Mouse (Mus musculus): Measurements from ENCODE around the gene B230104I21Rik. TPM values are rescaled to one million over a fixed set of nuclear protein-coding genes. Genes with fewer than 3 reads are reported as not detected.

Gene B230104I21Rik
- total and polyA plus RNA-seq, 3 experiments: not detected

GRCm38 (mm10) chr4:154355408-154355807 lies 19.5 kb downstream of the B230104I21Rik start:
- Histone ChIP-seq H3K4me1 (ENCODE audit: control insufficient read depth, insufficient read depth, low read length) (peaks cover 3% of the 10 kb centered on the region; the same call in 1 of the 2 replicates), H3K79me2 (replicated peaks; ENCODE audit: control insufficient read depth, insufficient read depth, low read length) (no peaks in the 10 kb centered on the region), H3K4me3 (no peak overlapping the region), H3K36me3 (ENCODE audit: control insufficient read depth, insufficient read depth, low read length) (no peaks in the 10 kb centered on the region; the same call in 1 of the 2 replicates), H3K27me3 (ENCODE audit: control insufficient read depth, insufficient read depth, low read length) (no peaks in the 10 kb centered on the region), H3K9ac (ENCODE audit: low read depth, low read length) (no peak overlapping the region), H3K27ac (no peak overlapping the region)
- TF ChIP-seq CTCF (IDR thresholded peaks at IDR 0.05): peak; percentile 41
- TF ChIP-seq POLR2A (IDR thresholded peaks at IDR 0.05; ENCODE audit: insufficient read depth, low read depth, low read length): no peak
- TF ChIP-seq EP300 (IDR thresholded peaks at IDR 0.05; ENCODE audit: insufficient read depth, low read depth, low read length): no peak
- 94% methylated on average over 5 of the region's 5 CpGs for WGBS
- intact Hi-C loops (cut with DNase I): loop anchor here (5.0 kb wide), 1 partner anchor 47 kb away; no protein-coding TSS in a partner anchor
- no peak for DNase-seq

GRCm38 (mm10) chr4:154358370-154358769 lies 22.4 kb downstream of the B230104I21Rik start:
- TF ChIP-seq EP300 (IDR thresholded peaks at IDR 0.05; ENCODE audit: insufficient read depth, low read depth, low read length): no peak
- TF ChIP-seq CTCF (IDR thresholded peaks at IDR 0.05): no peak
- TF ChIP-seq POLR2A (IDR thresholded peaks at IDR 0.05; ENCODE audit: insufficient read depth, low read depth, low read length): no peak
- intact Hi-C loops (cut with DNase I): loop anchor here (5.0 kb wide), 1 partner anchor 44 kb away; no protein-coding TSS in a partner anchor
- peak overlapping the region; percentile 47 for H3K27ac ChIP-seq
- H3K27me3 ChIP-seq (ENCODE audit: control insufficient read depth, insufficient read depth, low read length): no peaks in the 10 kb centered on the region
- no peak overlapping the region for H3K4me3 ChIP-seq
- 43% methylated on average over 5 of the region's 5 CpGs for WGBS
- peaks cover 3% of the 10 kb centered on the region; the same call in 1 of the 2 replicates for H3K4me1 ChIP-seq (ENCODE audit: control insufficient read depth, insufficient read depth, low read length)
- H3K79me2 ChIP-seq (replicated peaks; ENCODE audit: control insufficient read depth, insufficient read depth, low read length): no peaks in the 10 kb centered on the region
- H3K36me3 ChIP-seq (ENCODE audit: control insufficient read depth, insufficient read depth, low read length): no peaks in the 10 kb centered on the region; the same call in 1 of the 2 replicates
- DNase-seq: no peak
- H3K9ac ChIP-seq (ENCODE audit: low read depth, low read length): 0 out of 2 replicates have a peak overlapping the region, but pooled peaks have one; percentile 6

- peak in 1 of 2 experiments; percentile 37 for DNase-seq
- WGBS: 58% methylated on average over 11 of the region's 11 CpGs
- Histone ChIP-seq H3K9ac (ENCODE audit: low read depth, low read length) (no peak overlapping the region), H3K4me1 (ENCODE audit: control insufficient read depth, insufficient read depth, low read length) (peaks cover 3% of the 10 kb centered on the region; the same call in 1 of the 2 replicates), H3K79me2 (replicated peaks; ENCODE audit: control insufficient read depth, insufficient read depth, low read length) (no peaks in the 10 kb centered on the region), H3K4me3 (no peak overlapping the region), H3K36me3 (ENCODE audit: control insufficient read depth, insufficient read depth, low read length) (no peaks in the 10 kb centered on the region; the same call in 1 of the 2 replicates), H3K27ac (peak overlapping the region; percentile 47; the same call in 1 of the 2 replicates), H3K27me3 (ENCODE audit: control insufficient read depth, insufficient read depth, low read length) (no peaks in the 10 kb centered on the region)
- intact Hi-C loops (cut with DNase I): loop anchor here (5.0 kb wide), 1 partner anchor 43 kb away; no protein-coding TSS in a partner anchor
- TF ChIP-seq POLR2A (IDR thresholded peaks at IDR 0.05; ENCODE audit: insufficient read depth, low read depth, low read length): no peak
- no peak for TF ChIP-seq CTCF (IDR thresholded peaks at IDR 0.05)
- TF ChIP-seq EP300 (IDR thresholded peaks at IDR 0.05; ENCODE audit: insufficient read depth, low read depth, low read length): no peak
These were observed 22.9 kb downstream of the B230104I21Rik start for GRCm38 (mm10) chr4:154358816-154359215.

- Histone ChIP-seq H3K4me3 (no peak overlapping the region), H3K9ac (ENCODE audit: low read depth, low read length) (no peak overlapping the region), H3K36me3 (ENCODE audit: control insufficient read depth, insufficient read depth, low read length) (no peaks in the 10 kb centered on the region; the same call in 1 of the 2 replicates), H3K79me2 (replicated peaks; ENCODE audit: control insufficient read depth, insufficient read depth, low read length) (no peaks in the 10 kb centered on the region), H3K4me1 (ENCODE audit: control insufficient read depth, insufficient read depth, low read length) (peaks cover 3% of the 10 kb centered on the region; the same call in 1 of the 2 replicates), H3K27me3 (ENCODE audit: control insufficient read depth, insufficient read depth, low read length) (no peaks in the 10 kb centered on the region), H3K27ac (no peak overlapping the region; the same call in 1 of the 2 replicates)
- no peak for DNase-seq
- intact Hi-C loops (cut with DNase I): loop anchor here (5.0 kb wide), 1 partner anchor 42 kb away; no protein-coding TSS in a partner anchor
- 63% methylated on average over 9 of the region's 9 CpGs for WGBS
- TF ChIP-seq EP300 (IDR thresholded peaks at IDR 0.05; ENCODE audit: insufficient read depth, low read depth, low read length) (no peak), CTCF (IDR thresholded peaks at IDR 0.05) (no peak), POLR2A (IDR thresholded peaks at IDR 0.05; ENCODE audit: insufficient read depth, low read depth, low read length) (no peak)
These were observed 23.9 kb downstream of the B230104I21Rik start for GRCm38 (mm10) chr4:154359762-154360300.

- intact Hi-C loops (cut with DNase I): no loop called here
- Histone ChIP-seq H3K9ac (ENCODE audit: low read depth, low read length) (no peak overlapping the region), H3K4me3 (no peak overlapping the region), H3K27ac (no peak overlapping the region), H3K27me3 (ENCODE audit: control insufficient read depth, insufficient read depth, low read length) (no peaks in the 10 kb centered on the region), H3K36me3 (ENCODE audit: control insufficient read depth, insufficient read depth, low read length) (no peaks in the 10 kb centered on the region; the same call in 1 of the 2 replicates), H3K4me1 (ENCODE audit: control insufficient read depth, insufficient read depth, low read length) (peaks cover 3% of the 10 kb centered on the region; the same call in 1 of the 2 replicates), H3K79me2 (replicated peaks; ENCODE audit: control insufficient read depth, insufficient read depth, low read length) (no peaks in the 10 kb centered on the region)
- TF ChIP-seq POLR2A (IDR thresholded peaks at IDR 0.05; ENCODE audit: insufficient read depth, low read depth, low read length) (no peak), EP300 (IDR thresholded peaks at IDR 0.05; ENCODE audit: insufficient read depth, low read depth, low read length) (no peak), CTCF (IDR thresholded peaks at IDR 0.05) (no peak)
- WGBS: 84% methylated on average over 7 of the region's 7 CpGs
- DNase-seq: no peak
These were observed 24.5 kb downstream of the B230104I21Rik start for GRCm38 (mm10) chr4:154360441-154360840.

GRCm38 (mm10) chr4:154360850-154361249 lies 24.9 kb downstream of the B230104I21Rik start:
- Histone ChIP-seq H3K9ac (ENCODE audit: low read depth, low read length) (no peak overlapping the region), H3K4me1 (ENCODE audit: control insufficient read depth, insufficient read depth, low read length) (peaks cover 3% of the 10 kb centered on the region; the same call in 1 of the 2 replicates), H3K27ac (no peak overlapping the region), H3K27me3 (ENCODE audit: control insufficient read depth, insufficient read depth, low read length) (no peaks in the 10 kb centered on the region), H3K79me2 (replicated peaks; ENCODE audit: control insufficient read depth, insufficient read depth, low read length) (no peaks in the 10 kb centered on the region), H3K4me3 (no peak overlapping the region), H3K36me3 (ENCODE audit: control insufficient read depth, insufficient read depth, low read length) (no peaks in the 10 kb centered on the region; the same call in 1 of the 2 replicates)
- WGBS: 85% methylated on average over 3 of the region's 3 CpGs
- TF ChIP-seq POLR2A (IDR thresholded peaks at IDR 0.05; ENCODE audit: insufficient read depth, low read depth, low read length): no peak
- TF ChIP-seq CTCF (IDR thresholded peaks at IDR 0.05): no peak
- no peak for TF ChIP-seq EP300 (IDR thresholded peaks at IDR 0.05; ENCODE audit: insufficient read depth, low read depth, low read length)
- DNase-seq: no peak
- intact Hi-C loops (cut with DNase I): no loop called here

Data from heart, adult 2 months (tissue).